14 mouse cellular contexts compared by ENCODE assay signal in genomic region chr14:121106906-121107305, GRCm38 (mm10).
A peak's percentile ranks its signal among the peaks of the same experiment; 100 is the strongest.
DNase-seq lines count a peak whose midpoint lies in the region; ATAC-seq and TF ChIP-seq lines count a peak whose summit lies in the region.
"Had no signal": no experiment of that assay in that cellular context is flagged by ENCODE, and none has a peak within 500 bp of the region (broad histone marks: within the 10 kb centered on the region; RNA-seq: fewer than 3 reads in every experiment).

No protein-coding gene starts in this region.

- no peak for TF ChIP-seq EP300 in stomach, postnatal 0 days (optimal IDR thresholded peaks at IDR 0.05)

- H3K36me3 ChIP-seq in forebrain, embryonic 10.5 days (replicated peaks) = peaks cover 29% of the 10 kb centered on the region
- H3K36me3 ChIP-seq in forebrain, embryonic 15.5 days = 0 out of 2 replicates have a peak, but pooled peaks cover 7% of the 10 kb centered on the region
- no peaks in the 10 kb centered on the region for H3K36me3 ChIP-seq in kidney, postnatal 0 days (ENCODE audit: insufficient read depth, low read length)
- 0 out of 2 replicates have a peak, but pooled peaks cover 6% of the 10 kb centered on the region for H3K36me3 ChIP-seq in kidney, embryonic 16.5 days (ENCODE audit: insufficient read depth, low read length)
- H3K36me3 ChIP-seq in stomach, embryonic 16.5 days (ENCODE audit: control insufficient read depth, insufficient read depth, low read length) = no peaks in the 10 kb centered on the region
- H3K36me3 ChIP-seq in stomach, postnatal 0 days (ENCODE audit: control insufficient read depth, insufficient read depth, low read length) = no peaks in the 10 kb centered on the region
- no peaks in the 10 kb centered on the region for H3K36me3 ChIP-seq in thymus, adult 2 months (ENCODE audit: control insufficient read depth, insufficient read depth, low read length)
- H3K36me3 ChIP-seq: liver, embryonic 13.5 days had no signal

- no peak overlapping the region for H3K9ac ChIP-seq in forebrain, embryonic 15.5 days (replicated peaks)
- H3K9ac ChIP-seq in kidney, postnatal 0 days (ENCODE audit: low read depth, low read length) = 0 out of 2 replicates have a peak overlapping the region, but pooled peaks have one; percentile 8
- no peak overlapping the region for H3K9ac ChIP-seq in kidney, embryonic 16.5 days (replicated peaks; ENCODE audit: low read length)
- no peak overlapping the region for H3K9ac ChIP-seq in stomach, embryonic 16.5 days (ENCODE audit: low read length)
- H3K9ac ChIP-seq in stomach, postnatal 0 days (ENCODE audit: low read length) = no peak overlapping the region
- H3K9ac ChIP-seq: liver, embryonic 13.5 days had no signal

- no peak for ATAC-seq in forebrain, embryonic 15.5 days (replicated peaks)
- ATAC-seq in kidney, postnatal 0 days (replicated peaks; ENCODE audit: low FRiP score, low read depth) = 0 out of 2 replicates have a peak, but pooled peaks have one; percentile 9
- ATAC-seq in kidney, embryonic 16.5 days (ENCODE audit: low FRiP score, low TSS enrichment) = no peak
- ATAC-seq in stomach, embryonic 16.5 days (ENCODE audit: insufficient read depth, low FRiP score) = peak; percentile 6; the same call in 1 of the 2 replicates
- no peak for ATAC-seq in stomach, postnatal 0 days (ENCODE audit: low FRiP score, low TSS enrichment)

- no peaks in the 10 kb centered on the region for H3K9me3 ChIP-seq in forebrain, embryonic 10.5 days
- H3K9me3 ChIP-seq in forebrain, embryonic 15.5 days = no peaks in the 10 kb centered on the region
- H3K9me3 ChIP-seq in kidney, postnatal 0 days (replicated peaks; ENCODE audit: low read length) = no peaks in the 10 kb centered on the region
- no peaks in the 10 kb centered on the region for H3K9me3 ChIP-seq in kidney, embryonic 16.5 days (ENCODE audit: low read length)
- no peaks in the 10 kb centered on the region for H3K9me3 ChIP-seq in stomach, embryonic 16.5 days (replicated peaks; ENCODE audit: control insufficient read depth, low read length)
- H3K9me3 ChIP-seq in stomach, postnatal 0 days (ENCODE audit: control insufficient read depth, low read length) = no peaks in the 10 kb centered on the region
- H3K9me3 ChIP-seq: heart, embryonic 13.5 days; liver, embryonic 13.5 days had no signal

- H3K27me3 ChIP-seq in forebrain, embryonic 10.5 days (ENCODE audit: poor library complexity, severe bottlenecking) = no peaks in the 10 kb centered on the region
- no peaks in the 10 kb centered on the region for H3K27me3 ChIP-seq in forebrain, embryonic 15.5 days
- no peaks in the 10 kb centered on the region for H3K27me3 ChIP-seq in kidney, postnatal 0 days (ENCODE audit: insufficient read depth, low read length)
- no peaks in the 10 kb centered on the region for H3K27me3 ChIP-seq in kidney, embryonic 16.5 days (ENCODE audit: insufficient read depth, low read length)
- H3K27me3 ChIP-seq in stomach, embryonic 16.5 days (ENCODE audit: control insufficient read depth, insufficient read depth, low read length) = no peaks in the 10 kb centered on the region
- H3K27me3 ChIP-seq in stomach, postnatal 0 days (ENCODE audit: control insufficient read depth, insufficient read depth, low read length) = no peaks in the 10 kb centered on the region
- no peaks in the 10 kb centered on the region for H3K27me3 ChIP-seq in thymus, adult 2 months (ENCODE audit: control insufficient read depth, insufficient read depth, low read length)
- H3K27me3 ChIP-seq: heart, embryonic 13.5 days; liver, embryonic 13.5 days had no signal

- TF ChIP-seq POLR2A in thymus, adult 2 months (IDR thresholded peaks at IDR 0.05; ENCODE audit: control insufficient read depth, extremely low read depth, insufficient read depth, low read length, poor library complexity) = no peak

- 44% methylated on average over 4 of the region's 4 CpGs for WGBS in forebrain, embryonic 10.5 days
- 60% methylated on average over 4 of the region's 4 CpGs for WGBS in forebrain, embryonic 15.5 days
- 40% methylated on average over 4 of the region's 4 CpGs for WGBS in kidney, postnatal 0 days
- WGBS in kidney, embryonic 16.5 days = 31% methylated on average over 4 of the region's 4 CpGs
- WGBS in stomach, embryonic 16.5 days = 54% methylated on average over 4 of the region's 4 CpGs
- whole genome bisulfite sequencing in stomach, postnatal 0 days = 59% methylated on average over 4 of the region's 4 CpGs
- 94% methylated on average over 4 of the region's 4 CpGs for WGBS in thymus, adult 2 months

- no peak overlapping the region for H3K4me2 ChIP-seq in forebrain, embryonic 15.5 days (replicated peaks)
- H3K4me2 ChIP-seq in kidney, postnatal 0 days (ENCODE audit: low read length) = no peak overlapping the region
- H3K4me2 ChIP-seq in kidney, embryonic 16.5 days (replicated peaks; ENCODE audit: low read depth, low read length) = no peak overlapping the region
- H3K4me2 ChIP-seq in stomach, embryonic 16.5 days (ENCODE audit: low read depth, low read length) = no peak overlapping the region
- H3K4me2 ChIP-seq in stomach, postnatal 0 days (replicated peaks; ENCODE audit: low read depth) = no peak overlapping the region
- H3K4me2 ChIP-seq: heart, embryonic 13.5 days; liver, embryonic 13.5 days had no signal

- no peak for TF ChIP-seq CTCF in kidney, postnatal 0 days (IDR thresholded peaks at IDR 0.05; ENCODE audit: low read depth)
- no peak for TF ChIP-seq CTCF in stomach, postnatal 0 days (IDR thresholded peaks at IDR 0.05; ENCODE audit: low read depth)
- TF ChIP-seq CTCF in thymus, adult 2 months (IDR thresholded peaks at IDR 0.05; ENCODE audit: borderline replicate concordance, control insufficient read depth, extremely low read depth, insufficient read depth, low read length, poor library complexity) = no peak

- H3K27ac ChIP-seq in forebrain, embryonic 10.5 days = peak overlapping the region; percentile 16
- H3K27ac ChIP-seq in forebrain, embryonic 15.5 days (replicated peaks) = no peak overlapping the region
- no peak overlapping the region; the same call in 1 of the 2 replicates for H3K27ac ChIP-seq in kidney, postnatal 0 days
- H3K27ac ChIP-seq in kidney, embryonic 16.5 days (ENCODE audit: low read length) = no peak overlapping the region
- H3K27ac ChIP-seq in stomach, embryonic 16.5 days (ENCODE audit: low read length) = no peak overlapping the region
- no peak overlapping the region for H3K27ac ChIP-seq in stomach, postnatal 0 days (replicated peaks)
- no peak overlapping the region for H3K27ac ChIP-seq in thymus, adult 2 months (ENCODE audit: control insufficient read depth, insufficient read depth, low read length)
- H3K27ac ChIP-seq: liver, embryonic 13.5 days; macrophage had no signal

- DNase-seq in forebrain, embryonic 10.5 days (ENCODE audit: extremely low spot score, low spot score) = no peak
- no peak for DNase-seq in kidney, postnatal 0 days (ENCODE audit: low spot score)
- no peak for DNase-seq in stomach, postnatal 0 days (ENCODE audit: low spot score)
- DNase-seq in thymus, adult 2 months = no peak
- no peak for DNase-seq in gastrocnemius, adult 18-20 months (ENCODE audit: low spot score)
- DNase-seq: adrenal gland, postnatal 10 days; cerebellum, postnatal 25 days; liver, embryonic 13.5 days had no signal

- no peak overlapping the region for H3K4me3 ChIP-seq in forebrain, embryonic 10.5 days
- no peak overlapping the region for H3K4me3 ChIP-seq in forebrain, embryonic 15.5 days
- H3K4me3 ChIP-seq in kidney, postnatal 0 days (replicated peaks; ENCODE audit: low read depth, low read length) = no peak overlapping the region
- H3K4me3 ChIP-seq in kidney, embryonic 16.5 days (ENCODE audit: low read length) = no peak overlapping the region
- H3K4me3 ChIP-seq in stomach, embryonic 16.5 days (replicated peaks; ENCODE audit: low read length) = no peak overlapping the region
- no peak overlapping the region for H3K4me3 ChIP-seq in stomach, postnatal 0 days (ENCODE audit: low read depth, low read length)
- H3K4me3 ChIP-seq in thymus, adult 2 months (ENCODE audit: control insufficient read depth, insufficient read depth, low read length) = no peak overlapping the region
- H3K4me3 ChIP-seq: heart, embryonic 13.5 days; liver, embryonic 13.5 days; myocyte had no signal

- peaks cover 80% of the 10 kb centered on the region for H3K4me1 ChIP-seq in forebrain, embryonic 10.5 days
- peaks cover 18% of the 10 kb centered on the region for H3K4me1 ChIP-seq in forebrain, embryonic 15.5 days
- H3K4me1 ChIP-seq in kidney, postnatal 0 days (replicated peaks; ENCODE audit: insufficient read depth, low read length) = peaks cover 61% of the 10 kb centered on the region
- H3K4me1 ChIP-seq in kidney, embryonic 16.5 days (ENCODE audit: insufficient read depth, low read length) = peaks cover 86% of the 10 kb centered on the region
- peaks cover 45% of the 10 kb centered on the region for H3K4me1 ChIP-seq in stomach, embryonic 16.5 days (ENCODE audit: control insufficient read depth, insufficient read depth, low read length)
- H3K4me1 ChIP-seq in stomach, postnatal 0 days (replicated peaks; ENCODE audit: control insufficient read depth, insufficient read depth) = 0 out of 2 replicates have a peak, but pooled peaks cover 3% of the 10 kb centered on the region
- no peaks in the 10 kb centered on the region for H3K4me1 ChIP-seq in thymus, adult 2 months (replicated peaks; ENCODE audit: control insufficient read depth, insufficient read depth, low read length)

Comparison
In these comparisons a context has a peak if more than half of its experiments do, and no peak if none do; other contexts are left out.
1. ATAC-seq: peak in kidney, postnatal 0 days (single experiment) and stomach, embryonic 16.5 days (single experiment); none in forebrain, embryonic 15.5 days (single experiment), kidney, embryonic 16.5 days (single experiment) and stomach, postnatal 0 days (single experiment).